Comparison of ENCODE assay signal across 8 mouse cellular contexts in genomic region chr9:57836581-57837170, GRCm38 (mm10). TPM values are rescaled to one million over a fixed set of nuclear protein-coding genes. Genes with fewer than 3 reads are reported as not detected.
A peak's percentile ranks its signal among the peaks of the same experiment; 100 is the strongest.
DNase-seq lines count a peak whose midpoint lies in the region; ATAC-seq lines count a peak whose summit lies in the region.

Gene Arid3b (minus strand): TSS chr9:57836793.

- H3K4me3 ChIP-seq in brown adipose tissue, adult 24 weeks (ENCODE audit: insufficient read depth, low read depth, low read length), result peak within 1 kb of the TSS; percentile 86
- peak within 1 kb of the TSS; percentile 88 to 99 for H3K4me3 ChIP-seq in heart, embryonic 14.5 days (ENCODE audit: control insufficient read depth in 1 of 2, insufficient read depth in 1 of 2, low read depth in 1 of 2, low read length in 2 of 2)
- H3K4me3 ChIP-seq in liver, embryonic 13.5 days (replicated peaks), result peak within 1 kb of the TSS; percentile 94
- peak within 1 kb of the TSS; percentile 85 for H3K4me3 ChIP-seq in stomach, embryonic 16.5 days (replicated peaks; ENCODE audit: low read length)

- no peaks in the 10 kb centered on the region for H3K9me3 ChIP-seq in heart, embryonic 14.5 days (ENCODE audit: control insufficient read depth, low read length)
- H3K9me3 ChIP-seq in liver, embryonic 13.5 days (replicated peaks), result no peaks in the 10 kb centered on the region
- no peaks in the 10 kb centered on the region for H3K9me3 ChIP-seq in stomach, embryonic 16.5 days (replicated peaks; ENCODE audit: control insufficient read depth, low read length)

- H3K9ac ChIP-seq in heart, embryonic 14.5 days (ENCODE audit: low read length), result peak within 1 kb of the TSS; percentile 85
- peak within 1 kb of the TSS; percentile 96 for H3K9ac ChIP-seq in liver, embryonic 13.5 days
- H3K9ac ChIP-seq in stomach, embryonic 16.5 days (ENCODE audit: low read length), result peak within 1 kb of the TSS; percentile 83

- peaks cover 3% of the 10 kb centered on the region; the same call in 1 of the 2 replicates for H3K4me1 ChIP-seq in brown adipose tissue, adult 24 weeks (ENCODE audit: control insufficient read depth, insufficient read depth, insufficient read length, low read length)
- H3K4me1 ChIP-seq in heart, embryonic 14.5 days (ENCODE audit: control insufficient read depth in 2 of 2, insufficient read depth in 2 of 2, low read length in 2 of 2), result peaks cover 6 to 48% of the 10 kb centered on the region in 2 experiments
- H3K4me1 ChIP-seq in liver, embryonic 13.5 days (replicated peaks), result peaks cover 69% of the 10 kb centered on the region
- H3K4me1 ChIP-seq in stomach, embryonic 16.5 days (ENCODE audit: control insufficient read depth, insufficient read depth, low read length), result peaks cover 15% of the 10 kb centered on the region

- 1% methylated on average over 45 of the region's 45 CpGs for WGBS in heart, embryonic 14.5 days
- WGBS in liver, embryonic 13.5 days (ENCODE audit: insufficient replicate concordance), result under 1% methylated on average over 38 of the region's 45 CpGs
- under 1% methylated on average over 43 of the region's 45 CpGs for WGBS in stomach, embryonic 16.5 days

- peaks cover 5% of the 10 kb centered on the region; the same call in 1 of the 2 replicates for H3K36me3 ChIP-seq in heart, embryonic 14.5 days (ENCODE audit: control insufficient read depth, insufficient read depth, low read length)
- H3K36me3 ChIP-seq in liver, embryonic 13.5 days, result peaks cover 7% of the 10 kb centered on the region
- H3K36me3 ChIP-seq in stomach, embryonic 16.5 days (ENCODE audit: control insufficient read depth, insufficient read depth, low read length), result no peaks in the 10 kb centered on the region

- peak; percentile 99 for ATAC-seq in heart, embryonic 14.5 days (ENCODE audit: insufficient number of reproducible peaks, insufficient read depth, low FRiP score, low read depth)
- peak; percentile 99 for ATAC-seq in liver, embryonic 13.5 days (ENCODE audit: low read depth)
- peak; percentile 100 for ATAC-seq in stomach, embryonic 16.5 days (ENCODE audit: insufficient read depth, low FRiP score)

- H3K4me2 ChIP-seq in heart, embryonic 14.5 days (ENCODE audit: low read length), result peak within 1 kb of the TSS; percentile 79
- peak within 1 kb of the TSS; percentile 90 for H3K4me2 ChIP-seq in liver, embryonic 13.5 days
- H3K4me2 ChIP-seq in stomach, embryonic 16.5 days (ENCODE audit: low read depth, low read length), result peak within 1 kb of the TSS; percentile 89

- peak within 1 kb of the TSS; percentile 23; the same call in 1 of the 2 replicates for H3K27ac ChIP-seq in brown adipose tissue, adult 24 weeks (replicated peaks; ENCODE audit: low read depth, low read length)
- H3K27ac ChIP-seq in heart, embryonic 14.5 days (replicated peaks in 1 of 2; ENCODE audit: control insufficient read depth in 1 of 2, insufficient read depth in 1 of 2, low read depth in 2 of 2, low read length in 2 of 2), result peak within 1 kb of the TSS; percentile 71 to 81
- peak within 1 kb of the TSS; percentile 85 for H3K27ac ChIP-seq in liver, embryonic 13.5 days
- H3K27ac ChIP-seq in stomach, embryonic 16.5 days (ENCODE audit: low read length), result peak within 1 kb of the TSS; percentile 55; the same call in 1 of the 2 replicates

- no peaks in the 10 kb centered on the region for H3K27me3 ChIP-seq in heart, embryonic 14.5 days (ENCODE audit: control insufficient read depth, insufficient read depth, low read length)
- H3K27me3 ChIP-seq in liver, embryonic 13.5 days, result no peaks in the 10 kb centered on the region
- peaks cover 8% of the 10 kb centered on the region; the same call in 1 of the 2 replicates for H3K27me3 ChIP-seq in stomach, embryonic 16.5 days (ENCODE audit: control insufficient read depth, insufficient read depth, low read length)

- DNase-seq in CD4-positive, CD25-positive, alpha-beta regulatory T cell, adult 2 months (ENCODE audit: low read depth, low spot score), result peak; percentile 97
- peak; percentile 14 for DNase-seq in fat pad, adult 2 months (ENCODE audit: extremely low read depth, low read depth, low spot score)
- DNase-seq in kidney, postnatal 14 days, result peak; percentile 95
- DNase-seq in liver, embryonic 13.5 days, result peak; percentile 92
- DNase-seq in neural tube, embryonic 10.5 days (ENCODE audit: extremely low spot score, low spot score), result peak; percentile 96

RNA-seq across cellular contexts. Expression of gene Arid3b, which starts in this region (rescaled TPM):
- 2.6 and 4.5 TPM in 2 replicates for polyA plus RNA-seq in brown adipose tissue, adult 24 weeks (2012; ENCODE audit: insufficient read depth, insufficient read length, missing spikeins)
- 8.1 and 8.8 TPM in 2 replicates for polyA plus RNA-seq in heart, embryonic 14.5 days (2014; fragmentation: Nextera tagmentation; extraction: Ambion mirVana)
- 9.7 and 11.7 TPM in 2 replicates for polyA plus RNA-seq in liver, embryonic 13.5 days (2015; fragmentation: Nextera tagmentation; extraction: Ambion mirVana)
- polyA plus RNA-seq in stomach, embryonic 16.5 days (2015; fragmentation: Nextera tagmentation; extraction: Ambion mirVana), result 4.2 and 4.5 TPM in 2 replicates

Comparison
In these comparisons a context has a peak if more than half of its experiments do, and no peak if none do; other contexts are left out.
1. Peak in every context shown above with its lines: DNase-seq, ATAC-seq, H3K4me3 ChIP-seq and H3K27ac ChIP-seq.
2. DNase-seq: peak in every context shown above with its lines; median percentile 97 in CD4-positive, CD25-positive, alpha-beta regulatory T cell, adult 2 months; 96 in neural tube, embryonic 10.5 days; 95 in kidney, postnatal 14 days; 92 in liver, embryonic 13.5 days; 14 in fat pad, adult 2 months.
3. H3K27ac ChIP-seq: peak in every context shown above with its lines; median percentile 85 in liver, embryonic 13.5 days; 76 in heart, embryonic 14.5 days; 55 in stomach, embryonic 16.5 days; 23 in brown adipose tissue, adult 24 weeks.